Mouse (Mus musculus): ENCODE measurements at regions not wholly inside any gene's neighbourhood (a gene's known extent, or its start where the extent isn't known, plus 50 kb on each side); places are given as distances from the start of the nearest gene placed in this dataset.

DNA sequence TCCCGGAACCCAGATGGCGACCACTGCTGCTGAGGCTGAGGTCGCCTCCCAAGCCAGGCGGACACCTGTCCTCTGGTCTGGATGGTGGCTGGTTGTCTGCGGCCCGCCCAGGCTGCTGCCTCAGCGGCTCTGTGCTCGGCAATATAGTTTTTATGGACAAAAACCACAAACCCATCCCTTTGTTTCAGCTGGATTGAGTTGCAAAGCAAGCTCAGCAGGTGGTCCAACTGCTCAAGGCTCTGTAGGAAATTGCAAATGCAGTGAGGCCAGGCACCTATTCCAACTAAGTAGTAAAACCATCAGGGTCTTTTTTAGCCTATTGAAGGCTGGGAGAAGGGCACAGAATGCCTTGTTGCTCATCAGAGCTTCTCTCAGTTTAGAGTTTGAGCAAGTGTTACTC, 1613.3 kb upstream of the Zeb2 start:
- DNase-seq (ENCODE audit: low read depth, low spot score), result peak; percentile 76

Measured in R1 (cell line).